Comparison of ENCODE assay signal across 13 mouse cellular contexts in the genomic region with DNA sequence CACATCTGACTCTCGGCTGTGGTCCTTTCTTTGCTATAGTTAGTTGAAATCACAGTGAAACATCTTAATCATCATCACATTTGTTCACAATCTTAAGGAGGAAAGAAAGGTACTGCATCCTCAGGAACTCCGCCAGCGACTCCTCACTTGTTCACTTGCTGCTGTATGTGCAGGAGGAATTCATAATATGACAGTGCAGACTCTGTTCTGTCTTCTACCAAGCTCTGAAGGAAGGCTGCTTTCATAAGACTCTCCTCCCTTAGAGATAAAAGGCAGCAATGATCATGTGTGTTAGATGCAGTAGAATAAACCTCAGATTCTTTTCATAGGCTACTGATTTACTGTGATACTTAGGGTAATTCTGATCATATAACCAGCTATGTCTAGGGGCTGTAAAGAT. TPM values are rescaled to one million over a fixed set of nuclear protein-coding genes. Genes with fewer than 3 reads are reported as not detected.
"Had no signal": no experiment of that assay in that cellular context is flagged by ENCODE, and none has a peak within 500 bp of the region (broad histone marks: within the 10 kb centered on the region; RNA-seq: fewer than 3 reads in every experiment).

No protein-coding gene starts in this region.

- DNase-seq: gastrocnemius, postnatal 14 days; gastrocnemius, postnatal 36 days; heart, adult 18-20 months; heart, postnatal 36 days; kidney, adult 11 months; kidney, adult 2 months; kidney, adult 9 months; kidney, postnatal 14 days; kidney, postnatal 36 days; layer of hippocampus, adult 9-11 months; layer of hippocampus, postnatal 36 days; left cerebral cortex, postnatal 4 days had no signal

RNA-seq across cellular contexts. Expression of a gene that starts 44.2 kb away (rescaled TPM):
- total RNA-seq: hematopoietic stem cell, adult 5-6 weeks had no signal
